Mouse (Mus musculus) C2C12 (cell line): ENCODE results near the gene Pcdh15.

Experiments used
- CTCF ChIP-seq: IDR thresholded peaks from one replicate; pipeline ENCODE4 v1.5.1; 2011; ENCODE audit not compliant: control insufficient read depth, insufficient read depth, insufficient read length
- MAX ChIP-seq: IDR thresholded peaks from one replicate; pipeline ENCODE4 v1.6.1; 2011; ENCODE audit warnings: mild to moderate bottlenecking, control low read depth
- MYOG ChIP-seq: IDR thresholded peaks from one replicate; pipeline ENCODE4 v1.6.1; 2011; ENCODE audit not compliant: control insufficient read depth, insufficient read length; ENCODE audit errors: extremely low read depth
- USF1 ChIP-seq: IDR thresholded peaks from one replicate; pipeline ENCODE4 v1.6.1; 2011; ENCODE audit warnings: low read depth, mild to moderate bottlenecking, control low read depth, moderate library complexity

DNA sequence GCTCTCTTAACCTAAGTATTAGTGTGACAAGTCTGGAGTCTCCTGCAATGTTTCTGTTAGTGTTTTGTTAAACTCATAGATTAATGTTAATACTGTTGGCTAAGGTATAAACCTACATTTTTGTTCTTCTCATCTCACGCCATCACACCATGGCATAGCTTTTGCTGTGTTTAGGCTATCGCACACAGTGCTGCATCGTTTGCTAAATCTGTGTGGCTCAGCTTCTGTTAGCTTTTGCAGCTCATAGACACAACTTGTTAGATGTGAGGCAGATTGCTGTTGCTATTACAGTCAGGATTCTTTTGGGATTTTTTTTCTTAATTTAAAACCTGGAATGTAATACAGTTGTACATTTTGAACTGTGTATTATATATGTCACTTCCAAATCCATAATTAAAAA lies 1031.7 kb downstream of the Pcdh15 start:
- TF ChIP-seq USF1 (no peak), CTCF (no peak), MAX (no peak), MYOG (no peak)
